Mouse (Mus musculus) liver, embryonic 13.5 days (tissue): Measurements from ENCODE around the gene Ifi205. TPM values are rescaled to one million over a fixed set of nuclear protein-coding genes. Genes with fewer than 3 reads are reported as not detected.
"Not testable (repeated sequence)": the region's sequence is repeated elsewhere in the genome, so short reads cannot be mapped to it uniquely, and the experiment has no call there.

Experiments
- ATAC-seq: fragments of 200-750 bp; cut with Nextera tagmentation; 2 replicates; pipeline ENCODE4 v1.8.0; 2017; ENCODE audit warnings: low read depth, mild to moderate bottlenecking, moderate number of reproducible peaks, moderate library complexity
- DNase-seq: peaks from one replicate; pipeline ENCODE4 v3.0.0; 2022
- H3K27ac ChIP-seq: fragments of 300-500 bp; sonication (generic); 2 replicates; pipeline ENCODE4 v1.5.1; 2015; ENCODE audit warnings: moderate library complexity, mild to moderate bottlenecking, inconsistent platforms
- H3K27me3 ChIP-seq: fragments of 300-500 bp; sonication (generic); 2 replicates; pipeline ENCODE4 v1.6.1; 2015; ENCODE audit warnings: mild to moderate bottlenecking, inconsistent platforms
- H3K36me3 ChIP-seq: fragments of 300-500 bp; sonication (generic); 2 replicates; pipeline ENCODE4 v1.6.1; 2015; ENCODE audit warnings: mild to moderate bottlenecking, inconsistent platforms
- H3K4me1 ChIP-seq: fragments of 300-500 bp; sonication (generic); replicated peaks from 2 replicates; pipeline ENCODE4 v1.6.1; 2015; ENCODE audit warnings: inconsistent platforms
- H3K4me2 ChIP-seq: fragments of 300-500 bp; sonication (generic); 2 replicates; pipeline ENCODE4 v1.6.1; 2015; ENCODE audit warnings: inconsistent platforms, mild to moderate bottlenecking, moderate library complexity
- H3K4me3 ChIP-seq: fragments of 300-500 bp; sonication (generic); replicated peaks from 2 replicates; pipeline ENCODE4 v1.5.1; 2015; ENCODE audit warnings: mild to moderate bottlenecking, inconsistent platforms
- H3K9ac ChIP-seq: fragments of 300-500 bp; sonication (generic); 2 replicates; pipeline ENCODE4 v1.6.1; 2015; ENCODE audit warnings: mild to moderate bottlenecking, inconsistent platforms
- H3K9me3 ChIP-seq: fragments of 300-500 bp; sonication (generic); replicated peaks from 2 replicates; pipeline ENCODE4 v1.6.1; 2016; ENCODE audit warnings: inconsistent platforms
- WGBS: fragments of 180-500 bp; shearing (Covaris S2); methylation state at CpG from one replicate; pipeline ENCODE4 v1.1.7; 2015; ENCODE audit not compliant: insufficient replicate concordance; 5-methylcytosine and 5-hydroxymethylcytosine counted together
- polyA plus RNA-seq: library from polyadenylated mRNA; unstranded; fragments of >200 nt; fragmentation: Nextera tagmentation; extraction: Ambion mirVana; gene quantifications from 2 replicates; pipeline ENCODE4 v1.2.1, GENCODE M21; 2015

Gene Ifi205
- 0.27 and 0.82 TPM in 2 replicates for polyA plus RNA-seq

DNA sequence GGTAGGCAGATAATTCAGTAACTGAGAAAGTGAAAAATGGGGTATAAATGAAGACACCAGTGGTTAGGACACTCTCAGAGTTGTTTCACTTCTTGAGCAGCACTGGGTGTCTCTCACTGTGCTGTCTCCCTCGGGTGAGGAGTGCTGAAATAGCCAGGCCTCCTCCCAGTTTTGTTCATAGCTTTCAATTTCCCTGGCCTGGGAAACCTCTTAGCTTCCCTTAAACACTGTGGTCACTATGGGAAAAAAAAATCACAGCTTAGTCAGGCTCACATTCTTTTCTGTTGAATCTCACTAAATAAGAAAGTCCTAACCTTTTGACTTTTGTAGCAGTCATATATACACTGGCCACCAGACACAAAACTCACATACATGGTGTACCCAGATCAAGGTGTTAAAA lies at the start of gene Ifi205:
Ifi205 (minus strand) TSS at position 113 of the 400 bp plus-strand sequence.
- ATAC-seq: no peak
- 26% methylated on average over 1 of the region's 1 CpGs for WGBS
- no peak for DNase-seq

DNA sequence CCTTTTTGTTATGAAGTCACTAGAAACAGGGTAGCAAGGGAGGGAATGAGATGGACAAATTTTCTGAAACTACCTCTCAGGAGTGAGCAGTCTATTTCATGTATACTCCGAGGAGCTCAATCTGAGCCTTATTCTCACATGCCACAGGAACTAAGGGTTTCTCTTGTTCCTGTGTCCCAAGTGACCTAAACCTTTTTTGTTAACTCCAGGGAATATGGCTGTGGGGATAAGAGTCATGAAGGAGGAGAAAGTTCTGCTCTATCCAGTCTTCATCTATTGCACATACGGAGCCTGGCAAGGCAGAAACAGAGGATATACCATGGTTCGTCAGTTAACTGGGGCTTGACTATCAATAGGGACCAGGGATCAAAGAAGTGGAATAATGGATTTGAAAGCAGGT lies 34.7 kb upstream of the Ifi205 start, which contains the start of gene Olfr430:
Olfr430 (plus strand) TSS at position 301 of the 400 bp plus-strand sequence.
- Histone ChIP-seq H3K36me3 (no peaks in the 10 kb centered on the region), H3K4me3 (no peak within 1 kb of the TSS), H3K4me2 (no peak within 1 kb of the TSS), H3K9me3 (no peaks in the 10 kb centered on the region), H3K9ac (no peak within 1 kb of the TSS), H3K4me1 (no peaks in the 10 kb centered on the region), H3K27ac (no peak within 1 kb of the TSS), H3K27me3 (no peaks in the 10 kb centered on the region)
- no peak for DNase-seq
- ATAC-seq: no peak
- WGBS: 69% methylated on average over 3 of the region's 3 CpGs

More for the DNA sequence above, at the start of gene Ifi205:
- Histone ChIP-seq H3K36me3 (no peaks in the 10 kb centered on the region), H3K27ac (no peak within 1 kb of the TSS), H3K4me2 (no peak within 1 kb of the TSS), H3K4me1 (no peaks in the 10 kb centered on the region), H3K9me3 (no peaks in the 10 kb centered on the region), H3K27me3 (no peaks in the 10 kb centered on the region), H3K9ac (no peak within 1 kb of the TSS), H3K4me3 (no peak within 1 kb of the TSS)

- Histone ChIP-seq H3K9me3 (no peaks in the 10 kb centered on the region), H3K36me3 (no peaks in the 10 kb centered on the region), H3K27ac (no peak overlapping the region), H3K4me1 (no peaks in the 10 kb centered on the region), H3K4me2 (no peak overlapping the region), H3K27me3 (no peaks in the 10 kb centered on the region), H3K9ac (no peak overlapping the region), H3K4me3 (no peak overlapping the region)
- ATAC-seq (no peak), DNase-seq (no peak)
- 50% methylated on average over 2 of the region's 2 CpGs for WGBS
Observed at GRCm38 (mm10) chr1:174055248-174055647, 23.6 kb upstream of the Ifi205 start.

DNA sequence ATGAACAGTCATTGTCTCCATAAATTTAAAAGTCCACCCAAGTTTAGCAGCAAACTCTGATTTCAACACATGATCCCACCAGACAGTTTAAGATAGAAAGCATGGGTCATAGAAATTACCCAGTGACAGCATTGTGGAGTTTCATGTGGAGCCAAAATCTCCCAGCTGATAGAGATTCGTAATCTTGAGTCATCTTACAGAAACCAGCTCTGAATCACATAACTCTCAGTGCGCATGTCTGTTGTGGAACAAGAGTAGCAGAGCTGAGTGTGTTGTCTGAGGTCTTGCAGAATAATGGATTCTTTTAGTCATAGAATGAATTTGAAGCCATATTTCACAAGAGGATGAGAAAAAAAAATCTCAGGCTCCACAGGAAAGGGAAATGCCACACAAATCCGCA lies 21.4 kb upstream of the Ifi205 start:
- H3K4me2 ChIP-seq: no peak overlapping the region
- no peaks in the 10 kb centered on the region for H3K9me3 ChIP-seq
- no peaks in the 10 kb centered on the region for H3K36me3 ChIP-seq
- H3K27ac ChIP-seq: no peak overlapping the region
- H3K27me3 ChIP-seq: no peaks in the 10 kb centered on the region
- 60% methylated on average over 3 of the region's 3 CpGs for WGBS
- no peaks in the 10 kb centered on the region for H3K4me1 ChIP-seq
- ATAC-seq (no peak), DNase-seq (no peak)
- no peak overlapping the region for H3K4me3 ChIP-seq
- no peak overlapping the region for H3K9ac ChIP-seq

- Histone ChIP-seq H3K9ac (no peak overlapping the region), H3K36me3 (no peaks in the 10 kb centered on the region), H3K27ac (no peak overlapping the region), H3K4me1 (no peaks in the 10 kb centered on the region), H3K4me2 (no peak overlapping the region), H3K27me3 (no peaks in the 10 kb centered on the region), H3K4me3 (no peak overlapping the region), H3K9me3 (no peaks in the 10 kb centered on the region)
- WGBS: 52% methylated on average over 5 of the region's 5 CpGs
- no peak for ATAC-seq
- DNase-seq: no peak
Observed at GRCm38 (mm10) chr1:174051931-174052536, 20.4 kb upstream of the Ifi205 start.

GRCm38 (mm10) chr1:174051515-174051914 lies 19.9 kb upstream of the Ifi205 start:
- WGBS: 62% methylated on average over 4 of the region's 4 CpGs
- no peaks in the 10 kb centered on the region for H3K36me3 ChIP-seq
- DNase-seq: no peak

DNA sequence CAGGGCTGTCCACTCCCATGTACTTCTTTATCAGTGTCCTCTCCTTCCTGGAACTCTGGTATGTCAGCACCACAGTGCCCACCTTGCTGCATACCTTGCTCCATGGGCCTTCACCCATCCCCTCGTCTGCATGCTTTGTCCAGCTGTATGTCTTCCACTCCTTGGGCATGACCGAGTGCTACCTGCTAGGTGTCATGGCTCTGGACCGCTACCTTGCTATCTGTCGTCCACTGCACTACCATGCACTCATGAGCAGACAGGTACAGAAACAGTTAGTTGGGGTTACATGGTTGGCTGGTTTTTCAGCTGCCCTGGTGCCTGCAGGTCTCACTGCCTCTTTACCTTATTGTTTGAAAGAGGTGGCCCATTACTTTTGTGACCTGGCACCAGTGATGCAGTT lies 18.9 kb upstream of the Ifi205 start:
- Histone ChIP-seq H3K36me3 (no peaks in the 10 kb centered on the region), H3K4me3 (no peak overlapping the region), H3K27me3 (no peaks in the 10 kb centered on the region), H3K4me1 (no peaks in the 10 kb centered on the region), H3K27ac (no peak overlapping the region), H3K9ac (no peak overlapping the region), H3K4me2 (no peak overlapping the region), H3K9me3 (no peaks in the 10 kb centered on the region)
- DNase-seq (no peak), ATAC-seq (no peak)
- 68% methylated on average over 4 of the region's 4 CpGs for WGBS

More at GRCm38 (mm10) chr1:174051515-174051914, 19.9 kb upstream of the Ifi205 start:
- no peak overlapping the region for H3K27ac ChIP-seq
- no peak for ATAC-seq
- H3K9ac ChIP-seq: no peak overlapping the region
- no peaks in the 10 kb centered on the region for H3K9me3 ChIP-seq
- no peak overlapping the region for H3K4me3 ChIP-seq
- no peaks in the 10 kb centered on the region for H3K27me3 ChIP-seq
- H3K4me2 ChIP-seq: no peak overlapping the region
- H3K4me1 ChIP-seq: no peaks in the 10 kb centered on the region

DNA sequence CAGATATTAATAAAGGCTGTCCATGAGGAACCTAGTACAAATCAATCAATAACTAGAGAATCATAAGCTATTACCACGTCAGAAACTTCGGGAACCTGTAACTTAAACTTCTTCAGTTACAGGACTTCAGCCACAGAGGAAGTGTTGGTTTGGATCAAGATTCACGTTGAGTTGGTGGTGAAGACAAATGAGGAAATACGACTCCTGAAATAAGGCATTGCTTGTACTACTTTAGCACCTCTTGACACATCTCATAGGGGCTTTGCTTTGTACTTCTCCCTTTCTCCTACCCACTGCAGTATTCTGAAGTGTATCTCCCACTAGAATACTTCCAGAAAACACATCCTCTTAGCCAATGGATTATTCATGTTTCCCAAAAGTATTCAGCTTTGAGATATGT lies 17.7 kb upstream of the Ifi205 start:
- WGBS: 16% methylated on average over 4 of the region's 4 CpGs
- not testable (repeated sequence) for H3K4me2 ChIP-seq

GRCm38 (mm10) chr1:174048893-174049292 lies 17.3 kb upstream of the Ifi205 start, which contains the start of gene Olfr432:
TSS of gene Olfr432 (plus strand) at chr1:174049205.
- ATAC-seq (no peak), DNase-seq (no peak)
- H3K27me3 ChIP-seq: no peaks in the 10 kb centered on the region
- no peak within 1 kb of the TSS for H3K4me2 ChIP-seq
- 33% methylated on average over 2 of the region's 2 CpGs for WGBS
- H3K4me1 ChIP-seq: no peaks in the 10 kb centered on the region
- H3K9me3 ChIP-seq: no peaks in the 10 kb centered on the region
- no peaks in the 10 kb centered on the region for H3K36me3 ChIP-seq
- no peak within 1 kb of the TSS for H3K4me3 ChIP-seq
- no peak within 1 kb of the TSS for H3K27ac ChIP-seq
- no peak within 1 kb of the TSS for H3K9ac ChIP-seq

More for the DNA sequence above, 17.7 kb upstream of the Ifi205 start:
- ATAC-seq, H3K9me3 ChIP-seq, DNase-seq, H3K4me3 ChIP-seq, H3K27ac ChIP-seq, H3K27me3 ChIP-seq, H3K36me3 ChIP-seq, H3K4me1 ChIP-seq, H3K9ac ChIP-seq: not testable (repeated sequence)

GRCm38 (mm10) chr1:174048227-174048626 lies 16.6 kb upstream of the Ifi205 start:
- H3K4me1 ChIP-seq, DNase-seq, H3K9ac ChIP-seq, H3K27ac ChIP-seq, H3K27me3 ChIP-seq, H3K36me3 ChIP-seq, ATAC-seq, H3K4me3 ChIP-seq, H3K9me3 ChIP-seq, H3K4me2 ChIP-seq: not testable (repeated sequence)
- WGBS: 43% methylated on average over 6 of the region's 6 CpGs

GRCm38 (mm10) chr1:174044431-174044830 lies 12.8 kb upstream of the Ifi205 start:
- Histone ChIP-seq H3K4me1 (no peaks in the 10 kb centered on the region), H3K36me3 (no peaks in the 10 kb centered on the region), H3K27me3 (no peaks in the 10 kb centered on the region), H3K27ac (no peak overlapping the region), H3K4me2 (no peak overlapping the region), H3K9ac (no peak overlapping the region), H3K4me3 (no peak overlapping the region), H3K9me3 (no peaks in the 10 kb centered on the region)
- 50% methylated on average over 2 of the region's 2 CpGs for WGBS
- DNase-seq (no peak), ATAC-seq (no peak)
